Mouse (Mus musculus) bone marrow, adult 2 months (tissue): ENCODE data around the gene Ranbp1.

Source experiments
- CTCF ChIP-seq: fragments of 200-500 bp; IDR thresholded peaks from 2 replicates; pipeline ENCODE4 v1.5.1; 2011; ENCODE audit warnings: low read length, control low read depth; ENCODE audit not compliant: control insufficient read depth, insufficient read depth
- POLR2A ChIP-seq: fragments of 200-500 bp; IDR thresholded peaks from 2 replicates; pipeline ENCODE4 v1.6.1; 2011; ENCODE audit warnings: low read depth, mild to moderate bottlenecking, control low read depth, low read length, borderline replicate concordance; ENCODE audit not compliant: control insufficient read depth

- no peak for TF ChIP-seq CTCF
- no peak for TF ChIP-seq POLR2A
Measured at GRCm38 (mm10) chr16:18268182-18268581, 19.6 kb upstream of the Ranbp1 start.
